Mouse (Mus musculus) embryonic facial prominence, embryonic 14.5 days (tissue): ENCODE measurements around the gene Sgsh. TPM values are rescaled to one million over a fixed set of nuclear protein-coding genes. Genes with fewer than 3 reads are reported as not detected.

Experiments
- ATAC-seq: fragments of 200-750 bp; cut with Nextera tagmentation; 2 replicates; pipeline ENCODE4 v1.8.0; 2017; ENCODE audit warnings: low read depth, moderate number of reproducible peaks, moderate TSS enrichment
- DNase-seq: peaks from one replicate; pipeline ENCODE4 v3.0.0-alpha.2; 2015; ENCODE audit warnings: low spot score
- H3K27ac ChIP-seq: fragments of 300-500 bp; sonication (generic); replicated peaks from 2 replicates; pipeline ENCODE4 v1.5.1; 2014; ENCODE audit warnings: low read depth, mild to moderate bottlenecking, low read length, moderate library complexity
- H3K27me3 ChIP-seq: fragments of 300-500 bp; sonication (generic); replicated peaks from 2 replicates; pipeline ENCODE4 v1.6.1; 2014; ENCODE audit warnings: low read length; ENCODE audit not compliant: control insufficient read depth, insufficient read depth
- H3K36me3 ChIP-seq: fragments of 300-500 bp; sonication (generic); 2 replicates; pipeline ENCODE4 v1.6.1; 2014; ENCODE audit warnings: low read length, mixed read lengths; ENCODE audit not compliant: control insufficient read depth, insufficient read depth
- H3K4me1 ChIP-seq: fragments of 300-500 bp; sonication (generic); 2 replicates; pipeline ENCODE4 v1.6.1; 2014; ENCODE audit warnings: antibody characterized with exemption, low read length; ENCODE audit not compliant: control insufficient read depth, insufficient read depth
- H3K4me2 ChIP-seq: fragments of 300-500 bp; sonication (generic); 2 replicates; pipeline ENCODE4 v1.6.1; 2014; ENCODE audit warnings: low read depth, mild to moderate bottlenecking, low read length, moderate library complexity, mixed read lengths
- H3K4me3 ChIP-seq: fragments of 300-500 bp; sonication (generic); 2 replicates; pipeline ENCODE4 v1.5.1; 2014; ENCODE audit warnings: low read depth, mild to moderate bottlenecking, low read length
- H3K9ac ChIP-seq: fragments of 300-500 bp; sonication (generic); 2 replicates; pipeline ENCODE4 v1.6.1; 2014; ENCODE audit warnings: low read depth, mild to moderate bottlenecking, low read length, moderate library complexity, mixed read lengths
- H3K9me3 ChIP-seq: fragments of 300-500 bp; sonication (generic); 2 replicates; pipeline ENCODE4 v1.6.1; 2016; ENCODE audit warnings: low read length; ENCODE audit not compliant: control insufficient read depth
- WGBS: fragments of 180-500 bp; shearing (Covaris S2); extraction: QIAGEN DNeasy Blood & Tissue Kit; methylation state at CpG from one replicate; pipeline ENCODE4 v1.1.7; 2014; 5-methylcytosine and 5-hydroxymethylcytosine counted together
- polyA plus RNA-seq: library from polyadenylated mRNA; unstranded; fragments of >200 nt; fragmentation: Nextera tagmentation; extraction: Ambion mirVana; gene quantifications from 2 replicates; pipeline ENCODE4 v1.2.1, GENCODE M21; 2014

Sgsh gene
- polyA plus RNA-seq, 1 experiment from 2014 or later: 7.3 TPM

DNA sequence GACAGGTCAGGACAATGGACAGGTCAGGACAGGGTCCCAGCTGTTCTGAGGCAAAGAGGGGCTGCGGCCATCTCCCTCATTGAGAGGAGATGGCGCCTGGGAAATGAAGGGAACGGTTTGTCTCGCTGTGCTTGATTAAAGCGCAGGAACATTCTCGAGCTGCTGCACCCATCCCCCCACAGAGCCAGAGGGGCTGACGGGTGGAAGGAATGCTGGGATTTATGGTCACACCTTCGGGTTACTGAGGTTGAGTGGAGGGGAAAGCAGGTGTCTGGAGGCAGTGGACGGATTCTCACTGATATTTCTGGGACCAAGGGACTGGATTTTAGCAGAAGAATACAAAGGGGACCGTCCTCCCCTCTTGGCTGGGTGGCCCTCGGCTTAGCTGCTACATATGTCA, 47.4 kb downstream of the Sgsh start:
- ATAC-seq: no peak
- peak overlapping the region; percentile 10; the same call in 1 of the 2 replicates for H3K4me2 ChIP-seq
- H3K9ac ChIP-seq: peak overlapping the region; percentile 42; the same call in 1 of the 2 replicates
- H3K36me3 ChIP-seq: no peaks in the 10 kb centered on the region
- no peak overlapping the region for H3K27ac ChIP-seq
- H3K27me3 ChIP-seq: no peaks in the 10 kb centered on the region
- H3K4me1 ChIP-seq: 0 out of 2 replicates have a peak, but pooled peaks cover 6% of the 10 kb centered on the region
- DNase-seq: no peak
- H3K4me3 ChIP-seq: no peak overlapping the region
- 19% methylated on average over 11 of the region's 11 CpGs for WGBS
- H3K9me3 ChIP-seq: no peaks in the 10 kb centered on the region

GRCm38 (mm10) chr11:119307658-119307867, 47.8 kb downstream of the Sgsh start, which contains the start of gene Card14:
Gene Card14 (plus strand): TSS chr11:119307768.
- Histone ChIP-seq H3K9ac (peak within 1 kb of the TSS; percentile 42; the same call in 1 of the 2 replicates), H3K9me3 (no peaks in the 10 kb centered on the region), H3K4me1 (0 out of 2 replicates have a peak, but pooled peaks cover 6% of the 10 kb centered on the region), H3K27ac (no peak within 1 kb of the TSS), H3K4me2 (peak within 1 kb of the TSS; percentile 10; the same call in 1 of the 2 replicates), H3K27me3 (no peaks in the 10 kb centered on the region), H3K4me3 (no peak within 1 kb of the TSS), H3K36me3 (no peaks in the 10 kb centered on the region)
- WGBS: 14% methylated on average over 1 of the region's 1 CpGs
- DNase-seq (no peak), ATAC-seq (no peak)

- Histone ChIP-seq H3K27ac (no peak overlapping the region), H3K9me3 (no peaks in the 10 kb centered on the region), H3K27me3 (no peaks in the 10 kb centered on the region), H3K9ac (no peak overlapping the region), H3K4me3 (no peak overlapping the region), H3K36me3 (no peaks in the 10 kb centered on the region), H3K4me1 (0 out of 2 replicates have a peak, but pooled peaks cover 6% of the 10 kb centered on the region), H3K4me2 (no peak overlapping the region)
- 48% methylated on average over 13 of the region's 13 CpGs for WGBS
- DNase-seq (peak; percentile 32), ATAC-seq (no peak)
Measured at GRCm38 (mm10) chr11:119306762-119307657, 48.3 kb downstream of the Sgsh start.

- Histone ChIP-seq H3K4me2 (no peak overlapping the region), H3K9ac (no peak overlapping the region), H3K27me3 (no peaks in the 10 kb centered on the region), H3K27ac (no peak overlapping the region), H3K36me3 (no peaks in the 10 kb centered on the region), H3K4me3 (no peak overlapping the region), H3K4me1 (0 out of 2 replicates have a peak, but pooled peaks cover 6% of the 10 kb centered on the region), H3K9me3 (no peaks in the 10 kb centered on the region)
- WGBS: 35% methylated on average over 10 of the region's 16 CpGs
- no peak for ATAC-seq
- DNase-seq: peak; percentile 67
Measured at GRCm38 (mm10) chr11:119304904-119305712, 50.2 kb downstream of the Sgsh start.

- Histone ChIP-seq H3K4me3 (no peak overlapping the region; the same call in 1 of the 2 replicates), H3K36me3 (peaks cover 25% of the 10 kb centered on the region), H3K9ac (peak overlapping the region; percentile 99), H3K27me3 (no peaks in the 10 kb centered on the region), H3K9me3 (no peaks in the 10 kb centered on the region), H3K27ac (no peak overlapping the region), H3K4me1 (peaks cover 9% of the 10 kb centered on the region), H3K4me2 (peak overlapping the region; percentile 95; the same call in 1 of the 2 replicates)
- 28% methylated on average over 2 of the region's 2 CpGs for WGBS
- no peak for DNase-seq
- ATAC-seq: no peak
Measured at GRCm38 (mm10) chr11:119300986-119301385, 54.4 kb downstream of the Sgsh start.

- H3K27ac ChIP-seq: peak overlapping the region; percentile 91
- peak overlapping the region; percentile 95 for H3K4me2 ChIP-seq
- peaks cover 9% of the 10 kb centered on the region for H3K4me1 ChIP-seq
- H3K27me3 ChIP-seq: no peaks in the 10 kb centered on the region
- H3K36me3 ChIP-seq: peaks cover 31% of the 10 kb centered on the region
- no peak for DNase-seq
- WGBS: 2% methylated on average over 21 of the region's 31 CpGs
- H3K9me3 ChIP-seq: no peaks in the 10 kb centered on the region
- H3K9ac ChIP-seq: peak overlapping the region; percentile 99
- peak; percentile 4 for ATAC-seq
- peak overlapping the region; percentile 93 for H3K4me3 ChIP-seq
Measured at GRCm38 (mm10) chr11:119300246-119300935, 54.9 kb downstream of the Sgsh start.

DNA sequence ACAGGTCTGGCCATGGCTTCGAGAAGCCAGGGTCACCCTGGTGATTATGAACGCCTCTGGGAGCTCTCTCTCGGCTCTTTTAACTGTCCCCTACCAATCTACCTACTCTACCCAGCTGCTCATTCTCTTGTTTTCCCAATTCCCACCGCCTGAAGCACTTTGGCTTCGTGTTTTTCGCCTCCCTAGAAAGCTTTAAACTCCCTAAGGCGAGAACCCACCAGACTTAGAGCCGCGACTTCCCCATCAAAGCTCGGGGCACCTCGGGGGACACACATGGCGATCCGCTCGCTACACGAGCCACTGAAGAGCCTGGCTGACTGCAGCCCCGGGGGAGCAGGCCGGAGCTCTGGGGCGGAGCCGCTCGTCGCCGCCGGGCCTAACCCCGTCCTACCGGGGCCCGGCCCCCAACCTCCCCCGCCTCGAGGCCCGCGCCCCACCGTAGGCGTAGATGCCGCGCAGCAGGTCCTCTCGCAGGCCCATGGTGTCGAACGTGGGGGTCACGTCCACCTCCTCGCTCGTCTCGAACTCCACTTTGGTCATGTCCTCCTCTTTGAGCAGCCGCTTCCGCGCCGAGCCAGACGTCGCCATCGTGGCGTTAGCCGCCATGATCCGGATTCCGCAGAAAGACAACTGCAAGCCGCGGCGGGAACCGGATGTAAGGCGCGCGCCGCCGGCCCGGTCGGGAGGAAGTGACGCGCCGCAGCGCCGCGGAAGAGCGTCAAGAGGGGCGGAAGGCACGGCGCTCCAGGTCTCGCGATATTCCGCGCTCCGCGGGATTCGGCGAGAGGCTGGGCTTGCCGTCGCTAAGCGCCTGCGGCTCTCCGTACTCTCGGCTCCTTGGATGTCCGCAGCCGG, 55.7 kb downstream of the Sgsh start, which contains the start of gene Eif4a3:
Gene Eif4a3, minus strand, starts transcription at position 699 of the 855 bp plus-strand sequence.
- H3K4me1 ChIP-seq: peaks cover 9% of the 10 kb centered on the region
- H3K9ac ChIP-seq: peak within 1 kb of the TSS; percentile 99
- peak within 1 kb of the TSS; percentile 91 for H3K27ac ChIP-seq
- no peaks in the 10 kb centered on the region for H3K27me3 ChIP-seq
- no peaks in the 10 kb centered on the region for H3K9me3 ChIP-seq
- DNase-seq (peak; percentile 98), ATAC-seq (peak; percentile 96)
- peak within 1 kb of the TSS; percentile 95 for H3K4me2 ChIP-seq
- WGBS: under 1% methylated on average over 51 of the region's 89 CpGs
- peaks cover 38% of the 10 kb centered on the region for H3K36me3 ChIP-seq
- H3K4me3 ChIP-seq: peak within 1 kb of the TSS; percentile 93
